Mouse (Mus musculus) intestine, embryonic 16.5 days (tissue): ENCODE measurements around the gene Shank2. TPM values are rescaled to one million over a fixed set of nuclear protein-coding genes. Genes with fewer than 3 reads are reported as not detected.

Experiments
- ATAC-seq: fragments of 200-750 bp; cut with Nextera tagmentation; 2 replicates; pipeline ENCODE4 v1.8.0; 2017; ENCODE audit warnings: moderate TSS enrichment, moderate library complexity
- H3K27ac ChIP-seq: fragments of 300-500 bp; sonication (generic); 2 replicates; pipeline ENCODE4 v1.5.1; 2014; ENCODE audit warnings: mild to moderate bottlenecking, low read length
- H3K27me3 ChIP-seq: fragments of 300-500 bp; sonication (generic); replicated peaks from 2 replicates; pipeline ENCODE4 v1.6.1; 2014; ENCODE audit warnings: low read length, control low read depth, mixed read lengths; ENCODE audit not compliant: control insufficient read depth, insufficient read depth
- H3K36me3 ChIP-seq: fragments of 300-500 bp; sonication (generic); 2 replicates; pipeline ENCODE4 v1.6.1; 2014; ENCODE audit warnings: low read length, control low read depth; ENCODE audit not compliant: control insufficient read depth, insufficient read depth
- H3K4me1 ChIP-seq: fragments of 300-500 bp; sonication (generic); 2 replicates; pipeline ENCODE4 v1.6.1; 2014; ENCODE audit warnings: low read length, control low read depth, mixed read lengths; ENCODE audit not compliant: control insufficient read depth, insufficient read depth
- H3K4me2 ChIP-seq: fragments of 300-500 bp; sonication (generic); 2 replicates; pipeline ENCODE4 v1.6.1; 2014; ENCODE audit warnings: low read depth, low read length, control low read depth
- H3K4me3 ChIP-seq: fragments of 300-500 bp; sonication (generic); 2 replicates; pipeline ENCODE4 v1.5.1; 2014; ENCODE audit warnings: mild to moderate bottlenecking, low read length
- H3K9ac ChIP-seq: fragments of 300-500 bp; sonication (generic); 2 replicates; pipeline ENCODE4 v1.6.1; 2014; ENCODE audit warnings: low read depth, low read length
- H3K9me3 ChIP-seq: fragments of 300-500 bp; sonication (generic); 2 replicates; pipeline ENCODE4 v1.6.1; 2016; ENCODE audit warnings: low read length, control low read depth; ENCODE audit not compliant: control insufficient read depth
- WGBS: fragments of 180-500 bp; shearing (Covaris S2); extraction: QIAGEN DNeasy Blood & Tissue Kit; methylation state at CpG from one replicate; pipeline ENCODE4 v1.1.7; 2014; 5-methylcytosine and 5-hydroxymethylcytosine counted together
- polyA plus RNA-seq: library from polyadenylated mRNA; unstranded; fragments of >200 nt; fragmentation: Nextera tagmentation; extraction: Ambion mirVana; gene quantifications from 2 replicates; pipeline ENCODE4 v1.2.1, GENCODE M21; 2015

Shank2 gene
- polyA plus RNA-seq, 1 experiment from 2014 or later, result 1.0 TPM

- no peaks in the 10 kb centered on the region for H3K4me1 ChIP-seq
- WGBS, result 22% methylated on average over 6 of the region's 6 CpGs
- ATAC-seq, result no peak
- H3K9me3 ChIP-seq, result no peaks in the 10 kb centered on the region
- H3K4me2 ChIP-seq, result no peak overlapping the region
- H3K4me3 ChIP-seq, result no peak overlapping the region
- H3K27me3 ChIP-seq, result peaks cover 2% of the 10 kb centered on the region
- no peaks in the 10 kb centered on the region for H3K36me3 ChIP-seq
- no peak overlapping the region for H3K9ac ChIP-seq
- no peak overlapping the region for H3K27ac ChIP-seq
Measured at GRCm38 (mm10) chr7:144180885-144181284, 179.2 kb downstream of the Shank2 start.

DNA sequence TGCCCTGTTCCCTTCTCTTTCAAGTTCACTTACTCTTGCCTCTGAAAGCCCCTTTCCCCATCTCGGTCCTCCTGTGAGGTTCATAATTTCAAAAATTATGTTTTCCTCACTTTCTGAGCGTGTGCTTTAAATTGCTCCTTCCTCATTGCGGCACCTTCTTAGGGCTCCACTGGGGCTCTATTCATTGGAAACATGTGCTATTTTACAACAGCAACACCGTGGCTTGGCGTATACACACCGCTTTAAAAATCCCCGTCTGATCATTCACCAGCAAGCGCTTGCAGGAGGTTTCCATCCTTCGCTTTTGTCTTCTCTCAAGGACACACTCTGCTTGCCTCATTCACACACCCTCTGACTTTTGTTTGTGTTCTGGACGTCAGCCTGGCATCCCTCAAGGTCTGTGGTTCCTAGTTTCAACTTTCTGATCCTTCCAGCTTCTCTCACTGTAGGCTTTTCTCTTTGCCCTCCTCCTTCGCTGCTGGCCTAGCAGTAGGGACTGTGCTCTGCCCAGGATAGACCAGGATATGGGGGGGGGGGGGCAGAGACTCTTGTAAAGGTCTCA lies 186.2 kb downstream of the Shank2 start:
- Histone ChIP-seq H3K9me3 (no peaks in the 10 kb centered on the region), H3K27ac (no peak overlapping the region), H3K27me3 (no peaks in the 10 kb centered on the region), H3K4me2 (no peak overlapping the region), H3K36me3 (no peaks in the 10 kb centered on the region), H3K9ac (no peak overlapping the region), H3K4me3 (no peak overlapping the region), H3K4me1 (no peaks in the 10 kb centered on the region)
- ATAC-seq, result no peak
- 68% methylated on average over 11 of the region's 11 CpGs for WGBS

DNA sequence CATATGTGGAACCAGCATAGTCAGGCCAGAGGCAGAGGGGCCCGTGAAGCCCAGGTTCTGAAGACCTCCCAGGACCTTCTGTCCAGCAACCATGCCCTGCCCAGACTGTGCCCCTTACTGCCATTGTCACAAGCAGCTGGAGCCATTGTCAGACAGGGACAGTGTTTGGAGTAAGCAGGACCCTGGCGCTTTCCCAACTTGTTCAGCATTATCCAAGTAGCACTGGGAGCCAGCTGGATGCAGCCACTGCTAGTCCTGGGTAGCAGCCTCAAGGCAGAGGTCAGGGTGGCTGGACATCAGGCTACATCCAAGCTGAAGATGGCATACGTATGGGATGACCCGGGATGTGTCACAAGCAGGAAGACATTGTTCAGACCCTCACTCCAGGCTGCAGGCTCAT lies 187.7 kb downstream of the Shank2 start:
- no peaks in the 10 kb centered on the region for H3K4me1 ChIP-seq
- no peaks in the 10 kb centered on the region for H3K9me3 ChIP-seq
- no peak overlapping the region for H3K4me3 ChIP-seq
- H3K4me2 ChIP-seq, result no peak overlapping the region
- H3K27me3 ChIP-seq, result no peaks in the 10 kb centered on the region
- no peaks in the 10 kb centered on the region for H3K36me3 ChIP-seq
- no peak for ATAC-seq
- H3K9ac ChIP-seq, result no peak overlapping the region
- H3K27ac ChIP-seq, result no peak overlapping the region
- WGBS, result 69% methylated on average over 4 of the region's 4 CpGs

- no peak overlapping the region for H3K27ac ChIP-seq
- no peaks in the 10 kb centered on the region for H3K4me1 ChIP-seq
- 84% methylated on average over 2 of the region's 2 CpGs for WGBS
- H3K4me2 ChIP-seq, result no peak overlapping the region
- H3K27me3 ChIP-seq, result no peaks in the 10 kb centered on the region
- no peak overlapping the region for H3K4me3 ChIP-seq
- H3K9me3 ChIP-seq, result no peaks in the 10 kb centered on the region
- H3K9ac ChIP-seq, result no peak overlapping the region
- no peak for ATAC-seq
- H3K36me3 ChIP-seq, result no peaks in the 10 kb centered on the region
Measured at GRCm38 (mm10) chr7:144198491-144198890, 196.8 kb downstream of the Shank2 start.

DNA sequence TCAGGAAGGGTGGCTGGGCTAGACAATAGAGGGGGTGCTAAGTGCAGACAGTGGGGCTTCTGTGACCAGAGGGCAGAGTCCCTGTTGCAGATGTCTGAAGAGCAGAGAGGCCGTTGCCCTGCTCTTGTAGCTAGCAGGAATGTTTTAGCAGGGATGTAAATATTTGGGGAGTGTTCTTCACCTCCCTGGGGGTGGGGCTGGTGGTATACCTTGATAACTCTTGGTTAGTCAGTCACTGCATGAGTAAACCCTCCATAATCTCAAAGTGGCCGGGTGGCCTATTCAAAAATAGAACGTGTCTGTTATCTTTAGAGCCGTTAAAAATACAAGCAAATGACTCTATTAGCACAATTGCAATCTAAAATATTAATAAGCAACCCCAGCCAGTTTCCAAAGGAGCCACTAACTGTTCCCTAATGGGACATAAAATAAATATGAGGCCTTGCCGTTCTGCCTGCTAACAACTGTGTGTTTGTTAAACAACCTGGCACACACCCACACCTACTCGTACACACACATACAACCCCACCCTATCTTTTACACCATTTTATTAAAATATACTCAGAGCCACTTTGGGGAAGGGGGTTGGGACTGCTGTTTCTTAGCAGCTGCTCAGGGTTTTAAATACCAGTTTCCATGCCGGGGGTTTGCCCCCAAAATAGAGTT lies 200.4 kb downstream of the Shank2 start:
- Histone ChIP-seq H3K27ac (no peak overlapping the region), H3K4me1 (no peaks in the 10 kb centered on the region), H3K4me3 (no peak overlapping the region), H3K27me3 (no peaks in the 10 kb centered on the region), H3K4me2 (no peak overlapping the region), H3K9me3 (no peaks in the 10 kb centered on the region), H3K36me3 (no peaks in the 10 kb centered on the region), H3K9ac (no peak overlapping the region)
- WGBS, result 46% methylated on average over 7 of the region's 7 CpGs
- ATAC-seq, result no peak

GRCm38 (mm10) chr7:144204290-144204689 lies 202.6 kb downstream of the Shank2 start:
- H3K4me3 ChIP-seq, result no peak overlapping the region
- no peak for ATAC-seq
- 61% methylated on average over 3 of the region's 3 CpGs for WGBS
- H3K4me1 ChIP-seq, result no peaks in the 10 kb centered on the region
- H3K27ac ChIP-seq, result no peak overlapping the region
- H3K4me2 ChIP-seq, result no peak overlapping the region
- no peaks in the 10 kb centered on the region for H3K36me3 ChIP-seq
- no peaks in the 10 kb centered on the region for H3K9me3 ChIP-seq
- H3K27me3 ChIP-seq, result no peaks in the 10 kb centered on the region
- no peak overlapping the region for H3K9ac ChIP-seq

DNA sequence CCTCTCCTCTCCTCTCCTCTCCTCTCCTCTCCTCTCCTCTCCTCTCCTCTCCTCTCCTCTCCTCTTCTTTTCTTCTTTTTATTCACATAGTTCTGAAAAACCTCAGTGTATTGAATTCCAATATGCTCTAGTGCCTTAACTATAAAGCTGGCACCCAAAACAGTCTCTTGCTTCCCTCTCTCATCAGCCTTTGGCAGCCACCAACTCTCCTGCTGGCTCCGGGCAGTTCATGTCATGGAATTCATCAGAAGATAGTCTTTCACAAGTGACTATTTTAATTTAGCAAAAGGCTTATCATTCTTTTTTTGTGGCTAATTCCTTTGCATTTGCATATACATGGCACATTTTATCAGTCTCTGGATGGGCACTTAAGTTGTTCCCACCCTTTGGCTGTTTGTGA lies 203.4 kb downstream of the Shank2 start:
- ATAC-seq, result no peak
- H3K9ac ChIP-seq, result no peak overlapping the region
- H3K27ac ChIP-seq, result no peak overlapping the region
- no peaks in the 10 kb centered on the region for H3K27me3 ChIP-seq
- H3K36me3 ChIP-seq, result no peaks in the 10 kb centered on the region
- WGBS, result 79% methylated on average over 1 of the region's 1 CpGs
- no peak overlapping the region for H3K4me3 ChIP-seq
- H3K4me1 ChIP-seq, result no peaks in the 10 kb centered on the region
- no peaks in the 10 kb centered on the region for H3K9me3 ChIP-seq
- no peak overlapping the region for H3K4me2 ChIP-seq

DNA sequence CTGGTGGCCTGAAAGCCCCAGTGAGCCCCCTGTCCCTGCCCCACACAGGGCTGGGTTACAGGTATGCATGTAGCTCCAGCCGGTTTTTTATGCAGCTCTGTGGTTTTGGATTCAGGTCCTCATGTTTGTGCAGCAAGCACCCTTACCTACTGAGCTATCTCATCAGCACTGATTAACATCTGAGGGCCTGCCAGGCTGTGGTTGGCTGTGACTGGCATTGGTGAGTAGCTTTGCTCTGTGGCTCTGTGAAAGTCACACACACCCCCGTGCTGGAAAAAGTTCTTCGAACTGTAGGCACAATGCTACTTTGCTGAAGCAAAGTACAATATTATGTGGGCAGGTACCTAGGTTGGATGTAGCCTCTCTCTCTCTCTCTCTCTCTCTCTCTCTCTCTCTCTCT lies 204.1 kb downstream of the Shank2 start:
- Histone ChIP-seq H3K9me3 (no peaks in the 10 kb centered on the region), H3K27ac (no peak overlapping the region), H3K27me3 (no peaks in the 10 kb centered on the region), H3K36me3 (no peaks in the 10 kb centered on the region), H3K4me3 (no peak overlapping the region), H3K4me2 (no peak overlapping the region), H3K4me1 (no peaks in the 10 kb centered on the region), H3K9ac (no peak overlapping the region)
- no peak for ATAC-seq
- 89% methylated on average over 3 of the region's 3 CpGs for WGBS

DNA sequence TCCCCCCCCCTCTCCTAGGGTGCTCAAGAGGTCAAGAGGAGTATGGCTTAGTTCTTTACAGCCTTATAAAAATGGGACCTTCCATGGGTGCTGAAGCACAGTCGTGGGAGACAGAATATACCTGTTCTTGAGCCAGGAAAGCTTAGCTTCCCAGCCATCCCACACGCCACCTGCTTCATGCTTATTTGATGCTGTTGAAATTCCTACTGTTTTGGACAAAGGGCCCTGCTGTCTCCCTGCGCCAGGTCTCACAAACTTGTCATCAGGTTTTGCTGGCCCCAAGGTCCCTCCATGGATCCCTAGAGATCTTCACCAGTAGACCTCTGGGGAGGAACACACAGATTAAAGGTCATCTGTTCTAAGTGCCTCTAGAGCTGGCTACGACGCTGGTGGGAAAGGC lies 204.5 kb downstream of the Shank2 start:
- Histone ChIP-seq H3K4me2 (no peak overlapping the region), H3K9me3 (no peaks in the 10 kb centered on the region), H3K9ac (no peak overlapping the region), H3K4me1 (no peaks in the 10 kb centered on the region), H3K27ac (no peak overlapping the region), H3K27me3 (no peaks in the 10 kb centered on the region), H3K4me3 (no peak overlapping the region), H3K36me3 (no peaks in the 10 kb centered on the region)
- ATAC-seq, result no peak
- 75% methylated on average over 5 of the region's 5 CpGs for WGBS

DNA sequence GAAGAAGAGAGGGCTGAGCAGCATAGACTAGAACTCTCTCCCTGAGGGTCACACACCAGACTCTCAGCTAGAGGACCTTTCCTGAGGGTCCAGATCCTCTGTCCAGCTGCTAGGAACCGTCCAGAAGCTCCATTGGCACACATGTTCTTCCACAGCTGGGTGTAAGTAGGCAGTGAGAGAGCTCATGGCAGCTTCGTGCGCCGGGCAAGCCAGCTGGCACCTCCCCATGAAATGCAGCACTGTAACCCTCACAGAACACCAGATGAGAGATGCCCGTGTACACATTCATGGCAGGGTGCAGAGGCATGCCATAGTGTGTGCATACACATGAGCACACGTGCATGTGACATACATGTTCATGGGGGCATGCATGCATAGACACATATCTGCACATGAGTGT lies 205.4 kb downstream of the Shank2 start:
- Histone ChIP-seq H3K36me3 (no peaks in the 10 kb centered on the region), H3K9ac (no peak overlapping the region), H3K9me3 (no peaks in the 10 kb centered on the region), H3K4me1 (no peaks in the 10 kb centered on the region), H3K4me2 (no peak overlapping the region), H3K27me3 (no peaks in the 10 kb centered on the region), H3K27ac (no peak overlapping the region), H3K4me3 (no peak overlapping the region)
- ATAC-seq, result no peak
- 85% methylated on average over 6 of the region's 6 CpGs for WGBS
